In the genomic region with DNA sequence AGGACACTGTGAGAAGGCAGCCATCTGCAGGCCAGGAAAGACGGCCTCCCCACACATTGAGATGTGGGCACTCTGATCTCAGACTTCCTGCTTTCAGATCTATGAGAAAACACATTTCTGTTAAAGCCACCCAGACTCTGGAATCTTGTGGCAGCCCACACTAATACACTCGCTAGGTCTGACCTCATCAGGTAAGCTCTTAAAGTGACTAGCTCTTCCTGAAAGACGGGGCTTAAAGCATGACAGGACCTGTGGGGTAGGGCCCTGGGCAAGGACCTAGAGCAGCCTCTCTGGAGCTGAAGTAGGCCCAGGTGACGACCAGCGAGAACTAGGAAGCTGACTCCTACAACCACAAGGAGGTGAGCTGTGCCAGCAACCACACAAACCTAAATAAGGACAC, we compare ENCODE assay signal across 15 mouse cellular contexts.
DNase-seq lines count a peak whose midpoint lies in the region; ATAC-seq and TF ChIP-seq lines count a peak whose summit lies in the region.
"Had no signal": no experiment of that assay in that cellular context is flagged by ENCODE, and none has a peak within 500 bp of the region (broad histone marks: within the 10 kb centered on the region; RNA-seq: fewer than 3 reads in every experiment).

No protein-coding gene starts in this region.

- no peak overlapping the region for H3K27ac ChIP-seq in lung, embryonic 15.5 days
- H3K27ac ChIP-seq in stomach, embryonic 16.5 days (ENCODE audit: low read length) = peak overlapping the region; percentile 18; the same call in 1 of the 2 replicates
- no peak overlapping the region for H3K27ac ChIP-seq in hindbrain, embryonic 10.5 days
- H3K27ac ChIP-seq: hindbrain, embryonic 14.5 days; liver, embryonic 12.5 days had no signal

- no peaks in the 10 kb centered on the region for H3K27me3 ChIP-seq in lung, embryonic 15.5 days
- no peaks in the 10 kb centered on the region for H3K27me3 ChIP-seq in Patski
- H3K27me3 ChIP-seq in stomach, embryonic 16.5 days (ENCODE audit: control insufficient read depth, insufficient read depth, low read length) = no peaks in the 10 kb centered on the region
- H3K27me3 ChIP-seq in hindbrain, embryonic 10.5 days (ENCODE audit: insufficient read depth, poor library complexity, severe bottlenecking) = no peaks in the 10 kb centered on the region
- H3K27me3 ChIP-seq: liver, embryonic 12.5 days had no signal

- H3K4me1 ChIP-seq in lung, embryonic 15.5 days = peaks cover 7% of the 10 kb centered on the region; the same call in 1 of the 2 replicates
- H3K4me1 ChIP-seq in stomach, embryonic 16.5 days (ENCODE audit: control insufficient read depth, insufficient read depth, low read length) = 0 out of 2 replicates have a peak, but pooled peaks cover 3% of the 10 kb centered on the region
- H3K4me1 ChIP-seq in hindbrain, embryonic 10.5 days (replicated peaks) = no peaks in the 10 kb centered on the region

- peak; percentile 64; the same call in 1 of the 2 replicates for ATAC-seq in lung, embryonic 15.5 days (ENCODE audit: borderline replicate concordance, extremely low read depth, low FRiP score, low TSS enrichment)
- ATAC-seq in Patski = peak; percentile 80
- ATAC-seq in inflammation-experienced regulatory T-cells, adult 6 months = peak; percentile 70
- no peak for ATAC-seq in stomach, embryonic 16.5 days (ENCODE audit: insufficient read depth, low FRiP score)
- ATAC-seq: liver, embryonic 12.5 days had no signal

- no peaks in the 10 kb centered on the region for H3K36me3 ChIP-seq in lung, embryonic 15.5 days
- H3K36me3 ChIP-seq in stomach, embryonic 16.5 days (ENCODE audit: control insufficient read depth, insufficient read depth, low read length) = no peaks in the 10 kb centered on the region
- H3K36me3 ChIP-seq in hindbrain, embryonic 10.5 days = no peaks in the 10 kb centered on the region

- DNase-seq in lung, postnatal 14 days = no peak
- DNase-seq in Patski (ENCODE audit: low read depth, low spot score) = peak; percentile 73
- DNase-seq in hindbrain, embryonic 10.5 days (ENCODE audit: low spot score) = no peak
- no peak for DNase-seq in spleen, adult 18-20 months
- no peak for DNase-seq in gastrocnemius, postnatal 14 days
- DNase-seq: adrenal gland, postnatal 36 days; cerebellum, postnatal 36 days; kidney, adult 2 months had no signal

- POLR2A ChIA-PET in Patski (lab: Charles Lee) = no interaction called here

- WGBS in lung, embryonic 15.5 days = 67% methylated on average over 5 of the region's 5 CpGs
- WGBS in stomach, embryonic 16.5 days = 70% methylated on average over 5 of the region's 5 CpGs
- WGBS in hindbrain, embryonic 10.5 days = 84% methylated on average over 5 of the region's 5 CpGs

- H3K4me3 ChIP-seq in lung, embryonic 15.5 days = no peak overlapping the region
- H3K4me3 ChIP-seq in stomach, embryonic 16.5 days (replicated peaks; ENCODE audit: low read length) = no peak overlapping the region
- no peak overlapping the region for H3K4me3 ChIP-seq in hindbrain, embryonic 10.5 days
- H3K4me3 ChIP-seq: erythroblast, embryonic 14.5 days; liver, embryonic 12.5 days had no signal

- TF ChIP-seq CTCF in Patski (IDR thresholded peaks at IDR 0.05) = no peak

- H3K4me2 ChIP-seq in lung, embryonic 15.5 days = no peak overlapping the region
- no peak overlapping the region for H3K4me2 ChIP-seq in stomach, embryonic 16.5 days (ENCODE audit: low read depth, low read length)
- H3K4me2 ChIP-seq: hindbrain, embryonic 14.5 days; liver, embryonic 12.5 days; midbrain, embryonic 11.5 days had no signal

- H3K9ac ChIP-seq in lung, embryonic 15.5 days = no peak overlapping the region
- no peak overlapping the region for H3K9ac ChIP-seq in stomach, embryonic 16.5 days (ENCODE audit: low read length)
- H3K9ac ChIP-seq: hindbrain, embryonic 14.5 days; liver, embryonic 12.5 days had no signal

- in situ Hi-C loops in Patski (cut with MboI; ENCODE audit: low pct_unique_long_range_greater_than_20kb) = no loop called here

- intact Hi-C loops in gastrocnemius, postnatal 14 days (cut with DNase I; ENCODE audit: low total_unique reads) = no loop called here

- CTCF ChIA-PET in Patski (lab: Charles Lee) = no interaction called here

- H3K9me3 ChIP-seq in lung, embryonic 15.5 days = no peaks in the 10 kb centered on the region
- no peaks in the 10 kb centered on the region for H3K9me3 ChIP-seq in stomach, embryonic 16.5 days (replicated peaks; ENCODE audit: control insufficient read depth, low read length)
- no peaks in the 10 kb centered on the region for H3K9me3 ChIP-seq in hindbrain, embryonic 10.5 days
- H3K9me3 ChIP-seq: liver, embryonic 12.5 days had no signal
